Mouse (Mus musculus) cerebellum, postnatal 25 days (tissue): Measurements from ENCODE around the gene Slc7a6.

Experiments
- DNase-seq, 2 experiments: peaks; one replicate each; pipeline ENCODE4 v3.0.0; 2021; ENCODE audit warnings: mixed read lengths in 2 of 2

Gene Slc7a6

DNA sequence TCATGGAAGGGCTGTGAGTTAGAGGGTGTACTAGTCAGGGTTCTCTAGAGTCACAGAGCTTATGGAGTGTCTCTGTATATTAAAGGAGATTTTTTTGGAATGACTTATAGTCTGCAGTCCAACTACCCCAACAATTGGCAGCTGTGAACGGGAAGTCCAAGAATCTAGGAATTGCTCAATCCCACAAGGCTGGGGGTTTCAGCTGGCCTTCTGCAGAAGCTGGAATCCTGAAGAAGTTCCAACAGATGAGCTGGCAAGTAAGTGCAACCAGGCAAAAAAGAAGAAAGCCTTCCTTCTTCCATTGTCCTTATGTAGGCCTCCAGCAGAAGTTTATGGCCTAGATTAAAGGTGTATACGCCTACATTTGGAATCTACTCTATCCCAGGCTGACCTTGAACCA, 23.3 kb upstream of the Slc7a6 start:
- DNase-seq, result no peak

DNA sequence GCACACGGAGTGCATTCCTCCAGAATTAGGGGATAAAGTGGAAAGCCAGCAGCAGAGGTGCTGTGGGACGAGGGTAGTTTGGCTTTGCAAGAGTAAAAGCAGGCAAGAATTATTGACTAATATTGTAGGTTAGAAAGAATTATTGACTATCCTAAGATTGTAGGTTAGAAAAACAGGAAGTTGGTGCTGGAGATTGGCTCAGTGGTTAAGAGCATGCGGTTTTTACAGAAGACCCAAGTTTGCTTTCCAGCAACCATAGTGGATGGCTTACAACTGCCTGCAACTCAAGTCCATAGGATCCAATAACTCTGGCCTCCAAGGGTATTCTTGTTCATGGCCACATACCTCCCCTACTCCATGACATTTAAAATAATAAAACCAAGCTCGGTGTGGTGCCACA, 22.6 kb upstream of the Slc7a6 start:
- no peak for DNase-seq

DNA sequence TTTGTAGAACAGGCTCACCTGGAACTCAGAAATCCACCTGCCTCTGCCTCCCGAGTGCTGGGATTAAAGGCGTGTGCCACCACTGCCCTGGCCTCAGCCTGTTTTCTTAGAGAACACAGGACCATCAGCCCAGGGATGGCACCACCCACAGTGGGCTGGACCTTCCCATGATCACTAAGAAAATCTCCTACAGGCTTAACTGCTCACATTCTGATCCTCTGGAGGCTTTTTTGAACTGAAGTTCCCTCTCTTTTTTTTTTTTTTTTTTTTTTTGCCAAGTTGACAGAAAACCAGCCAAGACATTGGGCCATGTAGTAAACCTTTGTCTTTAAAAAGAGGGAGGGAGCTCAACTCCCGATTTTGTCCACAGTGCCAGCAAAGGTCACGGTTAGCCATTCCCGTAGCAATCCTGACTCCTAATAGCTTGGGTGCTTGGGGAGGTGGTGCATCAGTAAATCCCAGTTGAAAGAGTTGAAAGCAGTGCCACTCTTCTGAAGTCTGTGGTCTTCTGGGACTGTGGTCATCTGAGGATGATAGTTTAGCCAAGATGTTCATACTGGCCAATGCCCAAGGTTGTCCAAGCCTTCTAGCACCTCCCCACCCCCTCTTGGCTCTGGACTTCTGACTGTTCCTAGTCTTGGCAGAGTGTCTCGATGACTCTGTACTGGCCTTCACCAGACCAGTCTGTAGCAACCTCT, 20.6 kb upstream of the Slc7a6 start:
- DNase-seq, result no peak

DNA sequence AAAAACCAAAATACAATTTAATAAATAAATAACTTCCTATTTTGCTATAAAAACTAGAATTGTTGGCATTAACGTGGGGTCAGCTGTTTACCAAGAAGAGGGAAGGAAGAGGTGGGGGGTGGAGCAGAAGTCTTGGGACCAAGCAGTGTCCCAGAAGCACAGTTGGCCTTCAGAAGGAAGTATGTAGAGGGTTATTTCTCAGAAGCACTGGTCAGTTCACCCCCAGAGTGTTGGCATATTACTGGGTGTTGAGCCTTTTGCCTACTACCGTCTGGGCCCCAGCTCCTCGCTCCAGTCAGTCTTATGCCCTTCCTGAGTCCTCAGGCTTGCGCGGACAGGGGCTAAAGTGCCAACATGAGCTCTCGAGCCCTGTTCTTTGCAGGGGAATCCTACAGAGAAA, 19.6 kb upstream of the Slc7a6 start:
- DNase-seq, result no peak

DNA sequence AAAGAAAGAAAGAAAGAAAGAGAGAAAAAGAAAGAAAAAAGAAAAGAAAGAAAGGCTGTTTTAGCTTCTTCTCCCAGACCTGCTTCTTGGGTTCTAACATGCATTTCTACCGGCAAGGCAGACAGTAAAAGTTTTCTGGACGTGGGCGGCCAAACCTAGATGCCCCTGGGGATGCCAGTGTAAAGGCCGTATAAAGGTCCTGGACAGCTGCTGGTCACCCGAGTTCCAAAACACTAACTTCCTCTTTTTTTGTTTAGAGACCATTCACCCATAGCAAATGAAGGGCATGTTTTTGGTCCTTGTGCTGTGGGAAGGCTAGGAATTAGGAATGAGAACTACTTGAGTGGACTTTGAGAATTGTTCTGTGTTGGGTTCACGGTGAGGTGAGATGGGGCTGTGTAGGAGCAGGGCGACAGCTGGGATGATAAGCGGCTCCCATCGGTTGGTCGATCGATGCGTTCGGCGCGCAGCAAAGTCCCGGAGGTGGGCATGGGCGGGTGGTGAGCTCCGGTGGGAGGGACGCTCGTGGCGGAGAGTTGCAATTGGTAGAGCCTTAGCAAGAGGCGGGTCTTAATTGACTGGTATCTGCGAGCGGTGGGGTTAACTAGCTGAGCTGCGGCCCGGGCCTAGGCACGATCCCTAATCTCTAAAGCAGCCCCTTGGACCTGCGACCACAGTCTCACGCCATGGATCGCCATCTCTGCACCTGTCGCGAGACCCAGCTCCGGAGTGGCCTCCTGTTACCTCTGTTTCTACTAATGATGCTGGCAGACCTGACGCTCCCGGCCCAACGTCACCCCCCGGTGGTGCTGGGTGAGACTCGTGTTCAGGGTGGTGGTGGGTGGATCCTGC, 18.6 kb upstream of the Slc7a6 start, which contains the start of gene Pla2g15:
TSS of gene Pla2g15 (plus strand) at position 599 of the 852 bp plus-strand sequence.
- DNase-seq, result peak; percentile 91 to 93

DNA sequence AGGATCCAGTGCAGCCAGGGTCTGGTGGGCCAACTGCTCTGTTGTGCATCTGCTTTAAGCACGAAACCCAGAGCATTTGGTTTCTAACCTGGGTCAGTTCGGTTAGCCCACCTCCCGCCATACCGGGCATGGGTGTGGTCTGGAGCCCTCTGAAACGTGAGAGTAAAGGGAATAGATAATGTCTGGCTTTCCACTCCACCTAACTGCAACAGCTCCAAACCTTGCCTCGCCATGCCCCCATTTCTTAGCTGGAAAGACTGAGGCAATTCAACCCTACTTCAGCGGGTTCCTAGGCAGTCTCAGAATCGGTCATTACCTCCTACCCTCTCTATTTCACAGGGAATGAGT, 18.0 kb upstream of the Slc7a6 start:
- DNase-seq, result no peak

DNA sequence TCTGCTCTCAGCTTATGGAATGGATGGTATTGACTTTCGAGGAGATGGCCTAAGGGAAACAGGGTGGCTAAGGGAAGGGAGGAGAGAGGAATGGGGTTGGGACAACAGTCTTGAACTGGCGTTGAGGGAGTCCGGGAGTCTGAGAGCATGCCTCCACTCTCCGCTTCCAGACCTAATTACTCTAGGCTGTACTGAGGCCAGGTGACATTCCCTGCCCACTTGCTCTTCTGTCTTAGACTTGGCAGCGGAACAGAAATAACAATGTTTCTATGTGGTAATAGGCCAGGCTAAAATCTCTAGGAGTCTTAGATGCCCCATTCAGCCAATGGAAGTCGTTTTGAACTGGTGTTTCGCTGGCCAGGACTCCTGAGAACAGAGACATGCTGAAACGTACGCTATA, 17.6 kb upstream of the Slc7a6 start:
- DNase-seq, result no peak

DNA sequence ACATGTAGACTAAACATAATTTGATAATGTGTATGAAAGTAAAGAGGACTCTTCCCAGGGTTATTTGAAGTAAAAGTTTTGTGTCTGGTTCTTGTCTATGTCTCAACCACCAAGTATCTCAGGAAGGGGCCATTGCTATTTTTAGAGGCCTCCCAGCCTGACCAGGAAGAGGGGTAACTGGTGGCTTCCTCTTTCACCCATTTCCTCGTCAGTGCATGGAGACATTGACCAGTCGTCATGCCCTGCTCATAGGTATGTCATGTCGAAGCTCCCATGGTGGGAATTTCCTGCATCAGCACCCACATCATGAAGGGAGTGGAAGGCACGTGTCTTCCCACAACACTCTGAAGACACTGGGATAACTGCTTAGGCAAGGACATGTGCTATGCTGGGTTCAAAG, 15.8 kb upstream of the Slc7a6 start:
- DNase-seq, result no peak

DNA sequence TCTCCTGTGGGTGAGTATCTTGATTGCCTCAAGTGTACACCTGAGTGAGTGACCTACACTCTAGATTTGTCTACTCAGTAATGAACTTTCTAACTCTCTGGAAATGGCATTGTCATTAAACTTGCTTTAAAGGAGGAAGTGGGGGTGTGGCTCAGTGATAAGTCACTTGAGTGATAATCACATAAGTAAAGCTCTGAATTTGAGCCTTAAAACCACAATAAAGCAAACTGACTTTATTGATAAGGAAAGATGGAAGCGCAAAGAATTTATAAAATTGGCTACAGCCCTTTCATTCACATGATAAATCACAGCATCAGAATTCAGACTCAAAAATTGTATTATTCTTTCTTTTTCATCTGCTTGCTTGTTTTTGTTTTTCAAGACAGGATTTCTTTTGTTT, 11.2 kb upstream of the Slc7a6 start:
- no peak for DNase-seq

DNA sequence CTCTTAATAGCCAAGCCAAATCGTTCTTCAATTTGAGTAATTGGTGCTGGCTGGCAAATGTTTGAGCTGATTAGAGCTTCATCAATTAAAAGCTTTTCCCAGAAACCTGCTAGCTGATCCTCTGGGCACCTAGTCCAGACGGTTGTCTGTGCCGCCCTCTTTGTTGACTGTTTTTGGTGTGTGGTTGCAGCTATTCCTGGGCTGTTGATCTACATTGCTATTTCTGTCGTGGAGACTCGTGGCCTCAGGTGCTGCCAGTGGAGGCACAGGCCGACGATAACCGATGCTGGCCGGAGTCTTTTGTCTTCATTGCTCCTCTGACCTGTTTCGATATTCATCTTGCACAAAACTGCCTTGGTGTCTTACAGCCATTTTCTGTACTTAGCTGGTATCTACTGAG, 10.3 kb upstream of the Slc7a6 start:
- no peak for DNase-seq

DNA sequence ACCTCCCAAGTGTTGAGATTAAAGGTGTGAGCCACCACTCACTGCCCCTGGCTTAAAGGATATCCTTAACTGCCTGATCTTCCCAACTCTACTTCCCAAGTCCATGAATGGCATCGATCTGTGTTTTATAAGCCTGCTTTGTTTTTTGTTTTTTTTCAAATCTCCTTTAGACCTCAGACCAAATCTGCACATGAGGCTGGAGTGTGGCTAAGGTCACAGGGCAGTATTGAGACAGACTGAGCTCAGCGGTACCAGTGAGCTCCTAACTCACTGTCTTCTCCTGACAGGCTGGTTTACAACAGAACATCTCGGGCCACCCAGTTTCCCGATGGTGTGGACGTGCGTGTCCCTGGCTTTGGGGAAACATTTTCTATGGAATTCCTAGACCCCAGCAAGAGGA, 8.8 kb upstream of the Slc7a6 start:
- no peak for DNase-seq

DNA sequence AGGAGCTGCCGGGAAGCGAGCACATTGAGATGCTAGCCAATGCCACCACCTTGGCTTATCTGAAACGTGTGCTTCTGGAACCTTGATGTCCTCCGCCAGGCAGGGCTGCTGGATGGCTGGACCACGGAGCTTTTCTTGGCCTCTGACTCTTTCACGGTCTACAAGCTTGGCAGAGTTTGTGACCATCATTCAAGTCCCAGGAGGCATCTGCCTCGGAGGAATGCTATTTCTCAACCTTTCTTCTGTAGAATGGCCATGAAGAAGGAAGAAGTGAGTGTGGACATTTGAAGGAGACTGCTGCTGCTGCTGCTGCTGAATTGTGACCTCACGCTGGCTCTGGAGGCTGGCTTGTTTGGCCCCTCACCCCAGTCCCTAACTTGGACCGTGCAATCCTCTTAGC, 5.4 kb upstream of the Slc7a6 start:
- no peak for DNase-seq

DNA sequence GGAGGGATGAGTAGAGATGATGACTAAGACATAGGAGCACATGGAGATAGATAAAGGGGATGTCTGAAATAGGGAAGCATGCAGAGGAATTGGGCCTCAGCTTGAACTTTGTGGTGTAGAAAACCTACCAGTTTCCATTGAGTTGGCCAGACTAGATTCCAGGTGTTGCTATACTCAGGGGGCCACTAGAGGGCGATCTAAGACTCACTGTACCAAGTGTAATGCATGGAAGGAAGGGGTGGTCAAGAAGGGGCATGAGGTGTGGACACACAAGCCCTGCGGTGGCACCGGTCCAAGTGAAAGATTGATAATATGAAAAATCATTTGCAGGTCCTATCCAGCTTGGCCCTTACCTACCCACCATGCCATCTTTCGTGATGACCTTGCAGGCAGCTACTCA, 3.2 kb upstream of the Slc7a6 start:
- DNase-seq, result peak; percentile 71 to 84

DNA sequence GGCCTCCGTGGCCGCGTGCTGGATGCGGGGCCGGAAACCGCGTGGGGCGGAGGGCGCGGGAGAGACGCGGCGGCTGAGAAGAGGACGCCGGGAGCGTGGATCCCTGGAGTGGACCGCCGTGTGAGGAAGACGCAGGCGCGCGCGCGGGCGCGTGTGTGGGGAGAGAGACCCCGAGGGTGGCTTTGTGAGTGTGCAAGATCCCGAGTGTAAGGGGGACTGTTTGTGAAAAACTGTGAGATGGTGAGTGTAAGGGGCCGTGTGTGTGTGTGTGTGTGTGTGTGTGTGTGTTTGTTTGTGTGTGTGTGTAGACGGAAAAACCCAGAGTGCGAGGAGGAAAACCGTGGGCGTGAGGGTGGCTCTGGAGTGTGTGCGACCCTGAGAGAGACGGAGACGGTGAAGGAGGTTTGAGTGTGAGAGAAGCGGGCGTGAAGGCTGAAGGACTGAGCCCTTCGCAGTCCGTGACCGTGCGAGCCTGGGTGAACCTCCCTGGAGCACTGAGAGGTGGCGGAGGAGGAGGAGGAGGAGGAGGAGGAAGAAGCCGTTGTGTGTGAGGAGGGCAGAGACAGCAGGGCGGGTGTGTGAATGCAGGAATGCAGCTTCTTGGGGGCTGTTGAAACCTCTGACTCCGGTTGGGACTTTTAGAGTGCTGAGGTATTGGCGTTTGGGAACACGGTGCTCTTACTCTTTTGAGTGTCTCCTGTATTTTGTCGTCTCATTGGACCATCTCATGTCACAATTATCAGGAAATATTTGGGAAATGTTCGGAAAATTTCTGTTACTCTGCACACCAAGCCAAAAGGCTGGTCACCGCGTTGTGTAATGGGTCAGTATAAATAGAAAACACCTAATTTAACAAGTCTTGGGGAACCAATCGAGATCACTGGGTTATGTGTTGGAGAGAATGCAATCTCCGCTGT, 618 bp downstream of the Slc7a6 start:
- peak in 1 of 2 experiments; percentile 63 for DNase-seq

DNA sequence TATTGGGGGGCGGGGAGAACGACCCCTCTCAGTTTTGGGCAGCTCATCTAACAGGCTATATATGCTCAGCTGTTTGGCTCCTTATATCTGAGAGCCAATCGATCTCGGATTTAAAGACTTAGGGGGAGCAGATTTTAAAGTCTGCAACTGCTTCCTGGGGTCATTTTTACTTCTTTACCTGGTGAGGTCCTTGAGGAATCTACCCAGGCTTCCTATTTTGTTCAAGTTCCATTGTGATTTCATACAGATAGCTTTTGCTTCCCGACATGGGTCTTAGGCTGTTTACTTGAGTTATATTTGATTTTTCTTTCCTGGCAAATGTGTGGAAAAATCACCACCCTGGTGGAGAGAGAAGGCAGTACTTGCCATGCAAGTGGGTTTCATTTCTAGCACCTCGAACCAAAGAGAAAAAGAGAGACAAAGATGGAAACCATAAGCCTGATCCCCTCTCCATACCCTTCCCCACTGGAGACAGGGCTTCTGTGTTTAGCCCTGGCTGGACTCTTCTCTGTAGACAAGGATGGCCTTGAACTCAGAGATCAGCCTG, 1.4 kb downstream of the Slc7a6 start:
- DNase-seq, result no peak

DNA sequence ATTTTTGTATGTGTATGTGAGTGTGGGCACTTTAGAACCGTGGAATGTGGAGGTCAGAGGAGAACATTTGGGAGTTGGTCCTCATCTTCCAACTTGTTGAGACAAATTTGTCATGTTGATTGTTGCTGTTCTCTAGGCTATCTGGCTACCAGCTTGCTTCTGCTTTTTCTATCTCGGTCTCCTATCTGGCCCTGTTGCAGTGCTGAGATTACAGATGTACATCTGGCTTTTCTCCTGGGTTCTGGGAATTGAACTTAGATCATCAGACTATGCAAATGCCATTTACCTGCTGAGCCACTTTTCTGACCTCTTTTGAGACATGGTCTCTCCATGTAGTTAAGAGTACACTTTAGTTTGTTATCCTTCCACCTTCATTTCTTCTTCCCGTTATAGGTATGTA, 4.9 kb downstream of the Slc7a6 start:
- DNase-seq, result no peak

DNA sequence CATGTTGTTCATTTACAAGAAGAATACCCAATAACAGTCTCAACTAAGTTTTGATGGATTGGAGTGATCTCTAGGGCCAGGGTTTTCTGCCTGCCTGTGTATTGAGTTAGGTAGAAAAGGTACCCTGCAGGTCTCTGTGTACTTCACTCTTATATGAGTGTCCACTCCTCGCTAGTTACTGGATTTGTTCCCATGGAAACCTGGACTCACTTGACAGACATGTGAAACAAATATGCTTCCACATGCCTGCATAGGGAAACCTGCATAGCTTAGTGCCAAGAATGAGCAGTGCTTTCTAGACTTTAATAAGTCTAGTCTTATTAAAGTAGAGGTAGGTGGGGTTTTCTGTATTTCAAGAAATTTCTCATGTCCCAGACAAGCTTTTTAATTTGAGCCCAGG, 8.2 kb downstream of the Slc7a6 start:
- no peak for DNase-seq

DNA sequence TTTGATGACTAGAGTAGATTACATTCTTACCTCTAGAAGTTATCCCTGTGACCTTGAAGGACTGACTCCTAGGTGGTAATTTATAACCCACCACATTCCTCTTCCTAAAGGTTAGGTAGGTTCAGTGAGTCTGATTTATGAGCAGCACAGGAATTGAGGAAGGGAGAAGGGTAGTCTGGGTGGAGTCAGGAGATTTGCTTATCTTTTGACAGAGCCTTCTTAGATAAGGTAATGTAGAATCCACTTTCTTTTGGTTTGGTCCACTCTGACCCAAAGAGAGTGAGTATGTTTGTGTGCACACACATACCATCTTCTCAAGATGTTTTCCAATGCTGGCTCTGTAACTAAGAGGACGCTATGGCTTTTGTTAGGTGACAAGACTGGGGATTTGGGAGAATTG, 8.9 kb downstream of the Slc7a6 start:
- DNase-seq, result no peak

DNA sequence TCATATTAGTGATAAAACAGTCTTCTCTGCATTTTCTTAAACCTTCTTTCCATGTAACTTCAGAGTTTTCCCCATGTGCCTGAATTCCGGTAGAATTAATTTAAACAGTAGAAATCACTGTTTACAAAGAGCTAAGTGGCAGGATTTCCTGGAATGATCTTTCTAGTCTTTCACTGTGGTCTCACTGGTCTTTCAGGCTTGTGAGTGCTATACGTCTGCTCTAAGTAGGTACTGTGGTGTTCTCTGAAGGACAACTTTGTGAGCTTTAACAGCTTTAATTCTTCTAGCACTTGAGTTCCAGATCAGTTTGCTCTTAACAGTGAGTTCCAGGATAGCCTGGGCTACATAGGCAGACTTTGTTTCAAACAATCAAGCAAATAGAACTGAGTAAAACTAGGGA, 9.8 kb downstream of the Slc7a6 start:
- DNase-seq, result no peak

DNA sequence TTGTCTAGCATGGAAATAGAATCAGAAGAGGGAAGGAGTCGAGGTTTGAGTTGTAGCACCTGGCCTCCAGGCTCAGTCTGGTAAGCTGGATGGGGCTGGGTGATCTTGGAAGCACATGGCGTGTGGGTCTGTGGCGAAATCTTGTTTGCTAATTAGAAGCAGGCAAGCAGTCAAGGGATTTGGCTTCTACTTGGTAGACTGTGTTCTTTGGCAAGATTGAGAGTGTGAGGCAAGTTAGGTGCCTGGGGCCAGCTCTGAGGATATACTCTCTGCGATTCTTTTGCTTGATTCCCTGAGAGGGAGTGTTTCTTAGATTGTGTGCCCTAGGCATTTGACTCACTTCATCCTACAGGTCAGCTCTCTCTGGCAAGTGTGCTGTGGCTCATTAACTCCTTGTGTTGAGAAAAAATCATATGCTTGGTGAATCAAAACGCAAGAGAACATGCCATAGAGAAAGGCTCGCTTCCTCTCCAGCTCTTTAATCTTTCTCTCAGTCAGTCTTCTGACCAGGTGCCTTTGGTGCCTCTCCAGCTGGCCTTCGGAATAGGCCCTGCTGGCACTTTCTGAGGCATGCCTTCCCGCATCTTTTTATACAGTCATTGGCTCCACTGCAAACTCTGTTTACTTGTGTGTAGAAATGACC, 17.1 kb downstream of the Slc7a6 start:
- DNase-seq, result peak; percentile 33 to 61

DNA sequence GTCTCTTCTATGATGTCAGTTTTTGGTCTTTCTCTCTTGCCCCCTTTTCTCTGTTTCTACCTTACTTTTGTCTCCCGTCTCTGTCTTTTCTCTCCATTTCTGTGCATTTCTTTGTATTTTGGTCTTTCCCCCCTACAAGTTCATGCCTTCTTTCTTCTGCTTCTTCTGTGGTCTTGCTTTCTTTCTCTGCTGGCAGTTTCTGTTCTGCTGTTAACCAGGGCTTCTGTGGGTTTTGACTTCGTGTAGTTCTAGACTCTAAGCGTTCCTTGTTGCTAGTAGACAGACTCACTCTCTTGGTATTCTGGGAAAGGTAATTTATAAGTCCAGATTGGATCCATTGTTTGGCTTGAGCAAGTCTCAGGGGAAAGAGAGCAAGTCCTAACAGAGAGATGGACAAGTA, 17.7 kb downstream of the Slc7a6 start:
- no peak for DNase-seq

DNA sequence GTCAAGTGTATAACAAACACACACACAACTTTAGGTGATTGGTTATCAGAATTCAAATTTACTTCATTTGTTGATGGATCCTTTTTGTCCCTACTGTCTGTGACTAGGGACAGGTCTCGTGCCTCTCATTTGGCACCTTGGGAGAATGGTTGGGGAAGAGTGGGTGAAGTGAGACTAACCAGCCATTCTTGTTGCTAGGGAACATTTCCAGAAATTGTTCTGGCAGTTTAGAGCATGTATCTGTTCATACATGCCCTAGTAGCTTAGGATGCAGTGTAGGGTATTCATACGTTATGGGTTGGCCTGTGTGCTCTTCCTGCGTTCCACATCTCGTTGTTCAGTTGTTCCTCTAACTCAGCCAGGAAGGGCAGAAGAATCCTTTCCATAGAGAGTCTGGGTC, 20.5 kb downstream of the Slc7a6 start:
- no peak for DNase-seq

DNA sequence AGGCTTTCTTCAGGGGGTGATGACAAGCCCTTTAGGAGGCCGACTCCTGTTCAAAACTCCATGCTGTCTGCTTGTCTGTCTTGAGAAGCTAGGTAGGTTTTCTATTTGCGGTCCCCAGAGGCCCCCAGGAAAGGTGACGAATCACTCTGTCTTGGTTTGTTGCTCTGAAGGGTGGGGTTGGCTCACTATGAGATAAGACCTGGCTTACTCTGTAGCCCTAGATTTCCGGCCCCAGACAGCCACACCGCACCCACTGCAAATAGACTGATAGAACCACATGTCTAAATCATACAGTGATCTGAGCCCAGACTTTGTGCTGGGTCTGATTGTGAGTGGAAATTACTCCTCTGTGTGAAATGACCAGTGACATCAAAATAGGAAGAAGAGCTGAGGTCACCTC, 23.0 kb downstream of the Slc7a6 start:
- DNase-seq, result no peak
